Mouse (Mus musculus) thymus, adult 2 months (tissue): ENCODE measurements at regions not wholly inside any gene's neighbourhood (a gene's known extent, or its start where the extent isn't known, plus 50 kb on each side); places are given as distances from the start of the nearest gene placed in this dataset.

ENCODE experiments used
- CTCF ChIP-seq: fragments of 200-500 bp; IDR thresholded peaks from 2 replicates; pipeline ENCODE4 v1.5.1; 2012; ENCODE audit warnings: mild to moderate bottlenecking, control low read depth, low read length, moderate library complexity, borderline replicate concordance; ENCODE audit not compliant: control insufficient read depth, poor library complexity, insufficient read depth; ENCODE audit errors: extremely low read depth
- POLR2A ChIP-seq: fragments of 200-500 bp; IDR thresholded peaks from 2 replicates; pipeline ENCODE4 v1.6.1; 2012; ENCODE audit warnings: mild to moderate bottlenecking, low read length, control low read depth, moderate library complexity; ENCODE audit not compliant: control insufficient read depth, poor library complexity, insufficient read depth; ENCODE audit errors: extremely low read depth

DNA sequence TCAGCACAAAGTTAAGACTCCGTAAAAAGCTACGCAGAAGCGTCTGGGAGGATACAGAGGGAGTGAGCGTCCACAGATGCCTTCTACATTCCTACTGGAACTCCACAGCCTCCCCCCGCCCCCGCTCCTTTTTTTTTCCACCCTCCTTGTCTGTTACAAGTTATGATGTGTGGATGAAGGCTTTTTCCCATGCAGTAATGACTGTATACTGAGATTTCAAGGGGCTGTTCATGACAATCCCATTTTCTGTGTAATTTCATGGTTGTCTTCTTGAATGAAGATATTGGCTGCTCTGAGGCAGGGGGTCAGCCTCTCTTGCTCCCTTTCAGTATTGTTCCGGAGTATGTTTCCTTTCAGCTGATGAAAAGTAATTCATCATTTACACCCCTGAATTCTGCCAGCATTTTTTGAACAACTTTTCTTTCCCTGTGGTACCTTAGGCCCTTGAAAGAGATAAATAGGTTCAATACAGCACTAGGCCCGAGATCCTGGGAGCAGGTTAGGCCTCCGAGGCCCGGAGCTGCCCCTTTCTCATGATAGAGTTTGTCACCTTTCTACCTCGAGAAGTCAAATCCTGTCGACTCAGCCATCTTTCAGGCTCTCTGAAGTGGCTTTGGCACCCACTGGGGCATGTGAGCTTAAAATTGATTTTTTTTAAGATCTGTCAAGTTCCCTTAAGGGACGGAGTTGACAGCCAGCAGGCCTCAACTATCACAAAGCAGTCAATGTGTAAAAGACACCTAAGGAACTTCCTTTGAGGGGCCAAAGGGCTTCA lies 1552.5 kb upstream of the Zeb2 start:
- TF ChIP-seq CTCF (no peak), POLR2A (no peak)
